Mouse (Mus musculus) heart, embryonic 12.5 days (tissue): ENCODE data around the gene Nubpl. TPM values are rescaled to one million over a fixed set of nuclear protein-coding genes. Genes with fewer than 3 reads are reported as not detected.

Source experiments
- ATAC-seq: fragments of 200-750 bp; cut with Nextera tagmentation; 2 replicates; pipeline ENCODE4 v1.8.0; 2017; ENCODE audit warnings: moderate TSS enrichment, moderate library complexity; ENCODE audit not compliant: insufficient number of reproducible peaks, low FRiP score
- H3K27ac ChIP-seq: fragments of 300-500 bp; sonication (generic); 2 replicates; pipeline ENCODE4 v1.5.1; 2016; ENCODE audit warnings: mild to moderate bottlenecking, moderate library complexity; ENCODE audit not compliant: poor library complexity, severe bottlenecking
- H3K27me3 ChIP-seq: fragments of 300-500 bp; sonication (generic); replicated peaks from 2 replicates; pipeline ENCODE4 v1.6.1; 2016; ENCODE audit warnings: mild to moderate bottlenecking, moderate library complexity
- H3K36me3 ChIP-seq: fragments of 300-500 bp; sonication (generic); 2 replicates; pipeline ENCODE4 v1.6.1; 2016; ENCODE audit warnings: mild to moderate bottlenecking, moderate library complexity
- H3K4me1 ChIP-seq: fragments of 300-500 bp; sonication (generic); replicated peaks from 2 replicates; pipeline ENCODE4 v1.6.1; 2016; ENCODE audit warnings: mild to moderate bottlenecking
- H3K4me2 ChIP-seq: fragments of 300-500 bp; sonication (generic); 2 replicates; pipeline ENCODE4 v1.6.1; 2016; ENCODE audit warnings: mild to moderate bottlenecking, moderate library complexity
- H3K4me3 ChIP-seq: fragments of 300-500 bp; sonication (generic); 2 replicates; pipeline ENCODE4 v1.5.1; 2016; ENCODE audit warnings: mild to moderate bottlenecking
- H3K9ac ChIP-seq: fragments of 300-500 bp; sonication (generic); 2 replicates; pipeline ENCODE4 v1.6.1; 2016; ENCODE audit warnings: mild to moderate bottlenecking, moderate library complexity
- H3K9me3 ChIP-seq: fragments of 300-500 bp; sonication (generic); replicated peaks from 2 replicates; pipeline ENCODE4 v1.6.1; 2016; ENCODE audit warnings: mild to moderate bottlenecking, moderate library complexity
- WGBS: fragments of 180-500 bp; shearing (Covaris S2); methylation state at CpG from one replicate; pipeline ENCODE4 v1.1.7; 2016; 5-methylcytosine and 5-hydroxymethylcytosine counted together
- polyA plus RNA-seq: library from polyadenylated mRNA; unstranded; fragments of >200 nt; fragmentation: Nextera tagmentation; extraction: Ambion mirVana; gene quantifications from 2 replicates; pipeline ENCODE4 v1.2.1, GENCODE M21; 2016

Nubpl gene
- polyA plus RNA-seq, 1 experiment from 2014 or later: 11.0 TPM

- H3K27me3 ChIP-seq: no peaks in the 10 kb centered on the region
- WGBS: 89% methylated on average over 9 of the region's 9 CpGs
These were observed 149.9 kb downstream of the Nubpl start for GRCm38 (mm10) chr12:52247438-52247837.

DNA sequence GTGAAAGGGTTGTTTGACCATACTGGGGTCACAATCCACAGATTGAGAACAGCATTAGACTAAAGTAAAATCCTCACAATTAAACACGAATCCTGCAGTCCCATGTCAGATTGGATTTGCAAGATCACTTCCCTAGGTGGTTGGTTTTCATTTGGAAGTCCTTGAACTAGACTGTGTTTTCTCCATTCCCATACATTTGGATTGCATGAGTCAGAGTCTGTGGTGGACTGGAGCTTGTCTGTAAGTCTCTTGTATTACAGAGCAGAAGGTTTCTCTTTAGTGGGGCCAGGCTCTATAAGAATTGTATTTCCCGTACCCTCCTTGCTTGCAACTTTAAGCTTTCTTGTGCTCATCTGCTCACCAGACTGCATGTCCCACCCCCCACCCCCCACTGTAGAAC is 151.0 kb downstream of the Nubpl start:
- Histone ChIP-seq H3K9me3 (no peaks in the 10 kb centered on the region), H3K27ac (no peak overlapping the region), H3K27me3 (no peaks in the 10 kb centered on the region), H3K4me1 (no peaks in the 10 kb centered on the region), H3K9ac (no peak overlapping the region), H3K4me3 (no peak overlapping the region), H3K36me3 (no peaks in the 10 kb centered on the region), H3K4me2 (no peak overlapping the region)
- 69% methylated on average over 2 of the region's 2 CpGs for WGBS
- no peak for ATAC-seq

More at GRCm38 (mm10) chr12:52247438-52247837, 149.9 kb downstream of the Nubpl start:
- H3K9ac ChIP-seq: no peak overlapping the region
- no peaks in the 10 kb centered on the region for H3K36me3 ChIP-seq
- no peak overlapping the region for H3K27ac ChIP-seq
- no peak overlapping the region for H3K4me2 ChIP-seq
- H3K9me3 ChIP-seq: no peaks in the 10 kb centered on the region
- no peaks in the 10 kb centered on the region for H3K4me1 ChIP-seq
- no peak for ATAC-seq
- no peak overlapping the region for H3K4me3 ChIP-seq

GRCm38 (mm10) chr12:52254089-52254488 is 156.6 kb downstream of the Nubpl start:
- no peak overlapping the region for H3K4me2 ChIP-seq
- H3K4me3 ChIP-seq: no peak overlapping the region
- H3K9me3 ChIP-seq: no peaks in the 10 kb centered on the region
- H3K4me1 ChIP-seq: no peaks in the 10 kb centered on the region
- H3K27me3 ChIP-seq: no peaks in the 10 kb centered on the region
- no peak for ATAC-seq
- H3K27ac ChIP-seq: no peak overlapping the region
- no peak overlapping the region for H3K9ac ChIP-seq
- WGBS: 80% methylated on average over 5 of the region's 5 CpGs
- no peaks in the 10 kb centered on the region for H3K36me3 ChIP-seq

DNA sequence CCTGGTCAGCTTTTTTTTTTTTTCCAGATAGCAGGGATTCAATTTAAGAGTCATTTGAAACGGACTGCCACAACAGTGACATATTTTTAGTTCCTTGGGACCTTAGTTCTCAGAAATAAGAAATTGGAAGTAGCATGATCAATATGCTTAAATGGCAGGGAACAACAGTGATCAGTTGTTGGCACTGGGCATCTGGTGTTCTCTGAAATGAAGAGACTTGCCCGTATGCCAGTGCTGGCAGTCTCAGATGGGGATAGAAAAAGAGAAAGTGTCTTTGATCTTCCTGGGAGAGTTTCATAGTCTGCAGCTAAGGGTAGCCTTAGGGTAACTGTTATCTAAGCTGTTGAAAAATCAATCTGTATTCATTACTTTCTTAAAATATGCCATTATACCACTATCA is 170.6 kb downstream of the Nubpl start:
- no peak overlapping the region for H3K4me2 ChIP-seq
- no peaks in the 10 kb centered on the region for H3K27me3 ChIP-seq
- H3K27ac ChIP-seq: no peak overlapping the region
- no peak for ATAC-seq
- no peaks in the 10 kb centered on the region for H3K36me3 ChIP-seq
- H3K4me1 ChIP-seq: peaks cover 7% of the 10 kb centered on the region
- H3K9ac ChIP-seq: no peak overlapping the region
- WGBS: 79% methylated on average over 2 of the region's 2 CpGs
- H3K4me3 ChIP-seq: no peak overlapping the region
- H3K9me3 ChIP-seq: no peaks in the 10 kb centered on the region

DNA sequence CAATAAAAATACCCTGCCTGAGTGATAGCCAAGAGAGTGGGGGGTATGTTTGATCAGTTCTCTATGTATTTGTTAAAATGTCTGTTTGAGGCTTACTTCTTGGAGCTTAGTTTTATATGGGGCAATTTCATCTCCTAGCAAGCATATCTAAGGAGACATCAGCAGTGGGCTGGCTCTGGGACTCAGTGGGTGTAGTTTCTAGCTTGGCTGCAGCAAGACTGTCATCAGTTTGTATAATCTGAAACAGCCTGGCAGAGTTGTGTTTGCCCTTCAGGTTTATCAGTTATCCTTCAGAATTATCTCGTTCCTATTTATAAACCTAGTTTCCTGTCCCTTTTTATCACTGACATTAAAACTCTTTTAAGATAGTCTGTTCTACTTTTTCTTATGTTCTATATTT is 175.3 kb downstream of the Nubpl start:
- ATAC-seq: no peak

GRCm38 (mm10) chr12:52276320-52276719 is 178.8 kb downstream of the Nubpl start:
- Histone ChIP-seq H3K4me1 (peaks cover 13% of the 10 kb centered on the region), H3K27me3 (no peaks in the 10 kb centered on the region), H3K4me3 (no peak overlapping the region), H3K9me3 (no peaks in the 10 kb centered on the region), H3K4me2 (no peak overlapping the region), H3K36me3 (no peaks in the 10 kb centered on the region), H3K9ac (no peak overlapping the region), H3K27ac (no peak overlapping the region)
- WGBS: 17% methylated on average over 1 of the region's 1 CpGs
- no peak for ATAC-seq

More for the DNA sequence above, 175.3 kb downstream of the Nubpl start:
- WGBS: 6% methylated on average over 1 of the region's 1 CpGs
- H3K9ac ChIP-seq: no peak overlapping the region
- H3K9me3 ChIP-seq: no peaks in the 10 kb centered on the region
- peak overlapping the region; percentile 33; the same call in 1 of the 2 replicates for H3K27ac ChIP-seq
- H3K4me1 ChIP-seq: peaks cover 13% of the 10 kb centered on the region
- no peak overlapping the region for H3K4me3 ChIP-seq
- no peak overlapping the region for H3K4me2 ChIP-seq
- no peaks in the 10 kb centered on the region for H3K36me3 ChIP-seq
- H3K27me3 ChIP-seq: no peaks in the 10 kb centered on the region

- no peaks in the 10 kb centered on the region; the same call in 1 of the 2 replicates for H3K4me1 ChIP-seq
- H3K9me3 ChIP-seq: no peaks in the 10 kb centered on the region
- H3K9ac ChIP-seq: no peak overlapping the region
- no peaks in the 10 kb centered on the region for H3K27me3 ChIP-seq
- H3K4me2 ChIP-seq: no peak overlapping the region
- ATAC-seq: no peak
- whole genome bisulfite sequencing: 64% methylated on average over 1 of the region's 1 CpGs
- H3K4me3 ChIP-seq: no peak overlapping the region
- H3K36me3 ChIP-seq: no peaks in the 10 kb centered on the region
- H3K27ac ChIP-seq: no peak overlapping the region
These were observed 183.7 kb downstream of the Nubpl start for GRCm38 (mm10) chr12:52281232-52281631.

GRCm38 (mm10) chr12:52284471-52284870 is 186.9 kb downstream of the Nubpl start:
- no peak for ATAC-seq
- no peaks in the 10 kb centered on the region for H3K36me3 ChIP-seq

DNA sequence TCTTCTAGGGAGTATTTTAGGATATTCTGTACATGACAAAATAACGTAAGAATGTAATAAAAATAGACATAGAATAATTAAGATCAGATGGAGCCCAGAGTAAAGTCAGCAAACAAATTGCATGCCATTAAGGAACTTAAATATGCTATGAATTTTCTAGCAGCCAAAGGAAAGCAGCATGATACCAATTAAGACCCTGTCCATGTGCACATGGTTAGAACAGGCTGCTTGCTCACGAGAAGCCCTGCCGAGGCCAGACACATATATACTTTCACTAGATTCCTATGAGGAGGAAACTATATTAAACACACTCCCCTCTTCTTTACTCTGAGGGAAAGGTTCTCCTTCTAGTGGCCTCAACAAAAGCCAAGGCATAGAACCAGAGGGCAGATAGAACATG is 189.3 kb downstream of the Nubpl start:
- Histone ChIP-seq H3K27ac (no peak overlapping the region), H3K4me3 (no peak overlapping the region), H3K4me1 (peaks cover 13% of the 10 kb centered on the region), H3K36me3 (no peaks in the 10 kb centered on the region), H3K9ac (no peak overlapping the region), H3K9me3 (no peaks in the 10 kb centered on the region), H3K4me2 (no peak overlapping the region), H3K27me3 (no peaks in the 10 kb centered on the region)
- ATAC-seq: no peak
- WGBS: 88% methylated on average over 3 of the region's 3 CpGs

More at GRCm38 (mm10) chr12:52284471-52284870, 186.9 kb downstream of the Nubpl start:
- no peak overlapping the region for H3K4me3 ChIP-seq
- no peak overlapping the region for H3K9ac ChIP-seq
- H3K4me1 ChIP-seq: peaks cover 12% of the 10 kb centered on the region
- H3K9me3 ChIP-seq: no peaks in the 10 kb centered on the region
- H3K4me2 ChIP-seq: no peak overlapping the region
- no peak overlapping the region for H3K27ac ChIP-seq
- no peaks in the 10 kb centered on the region for H3K27me3 ChIP-seq

DNA sequence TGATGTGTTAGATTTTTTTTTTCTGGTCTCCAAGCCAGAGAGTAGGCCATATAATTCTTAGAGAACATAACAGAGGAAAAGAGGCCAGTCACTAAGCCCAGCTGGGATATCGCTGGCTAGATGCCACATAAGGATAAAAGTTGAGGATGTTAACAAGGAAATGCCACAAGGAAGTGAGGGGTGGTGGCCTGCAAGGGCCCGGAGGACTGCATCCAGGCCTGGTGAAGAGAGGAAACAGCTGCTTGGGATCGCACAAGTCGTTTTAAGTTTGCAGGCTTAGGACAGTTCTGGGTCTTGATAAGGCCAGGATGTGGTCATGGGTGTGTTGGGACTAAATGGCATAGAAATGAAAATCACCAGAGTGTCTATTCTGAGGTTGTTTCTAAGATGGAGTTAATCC is 191.0 kb downstream of the Nubpl start:
- Histone ChIP-seq H3K27ac (peak overlapping the region; percentile 59), H3K4me2 (no peak overlapping the region), H3K4me3 (no peak overlapping the region), H3K9ac (no peak overlapping the region), H3K4me1 (peaks cover 15% of the 10 kb centered on the region), H3K9me3 (no peaks in the 10 kb centered on the region), H3K27me3 (no peaks in the 10 kb centered on the region), H3K36me3 (no peaks in the 10 kb centered on the region)
- ATAC-seq: peak; percentile 73
- WGBS: 39% methylated on average over 4 of the region's 4 CpGs

GRCm38 (mm10) chr12:52288941-52289567 is 191.5 kb downstream of the Nubpl start:
- WGBS: 56% methylated on average over 11 of the region's 11 CpGs
- no peak overlapping the region for H3K4me2 ChIP-seq
- H3K36me3 ChIP-seq: no peaks in the 10 kb centered on the region
- H3K4me3 ChIP-seq: no peak overlapping the region
- peak overlapping the region; percentile 59 for H3K27ac ChIP-seq
- no peaks in the 10 kb centered on the region for H3K27me3 ChIP-seq
- peaks cover 15% of the 10 kb centered on the region for H3K4me1 ChIP-seq
- no peaks in the 10 kb centered on the region for H3K9me3 ChIP-seq
- ATAC-seq: no peak
- H3K9ac ChIP-seq: no peak overlapping the region

GRCm38 (mm10) chr12:52289594-52289993 is 192.1 kb downstream of the Nubpl start:
- Histone ChIP-seq H3K27ac (no peak overlapping the region), H3K4me3 (no peak overlapping the region)
- no peak for ATAC-seq

More at GRCm38 (mm10) chr12:52289594-52289993, 192.1 kb downstream of the Nubpl start:
- Histone ChIP-seq H3K27me3 (no peaks in the 10 kb centered on the region), H3K9me3 (no peaks in the 10 kb centered on the region), H3K9ac (no peak overlapping the region), H3K36me3 (no peaks in the 10 kb centered on the region), H3K4me2 (no peak overlapping the region), H3K4me1 (peaks cover 15% of the 10 kb centered on the region)
- 79% methylated on average over 10 of the region's 10 CpGs for WGBS
